Mouse (Mus musculus): ENCODE measurements around the gene Sdf2l1.

DNA sequence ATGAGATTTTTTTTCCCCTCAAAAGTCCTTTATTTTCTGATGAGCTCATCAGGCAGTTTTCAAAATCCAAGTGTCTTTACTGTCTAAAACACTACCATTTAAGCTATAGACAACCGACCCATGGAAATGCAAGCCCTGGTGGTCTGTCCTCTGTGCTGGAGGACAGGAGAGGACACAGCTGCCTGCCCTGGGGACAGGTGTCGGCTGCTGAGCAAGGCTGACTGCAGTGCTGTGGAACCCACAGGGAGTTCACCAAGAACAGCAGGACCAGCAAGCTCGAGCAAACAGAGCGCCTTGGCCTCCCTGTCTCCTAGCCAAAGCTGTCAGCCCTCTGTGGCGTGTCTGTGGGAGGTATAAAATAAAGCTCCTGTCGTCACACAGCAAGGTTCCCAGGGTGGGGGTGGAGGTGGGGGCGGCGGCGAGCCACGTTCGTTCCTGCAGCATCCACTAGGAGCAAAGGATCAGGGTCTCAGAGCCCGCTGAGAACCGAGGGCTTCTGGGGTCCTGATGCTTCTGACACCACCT lies 45.5 kb downstream of the Sdf2l1 start:
- TF ChIP-seq POLR2AphosphoS2 (IDR thresholded peaks at IDR 0.05; ENCODE audit: low read length) (no peak), ZNF384 (IDR thresholded peaks at IDR 0.05; ENCODE audit: low read depth, low read length) (no peak), CTCF (IDR thresholded peaks at IDR 0.05 in 2 of 3, conservative IDR thresholded peaks at IDR 0.05 in 1 of 3; ENCODE audit: control insufficient read depth in 1 of 3, insufficient read depth in 1 of 3, low read depth in 2 of 3, low read length in 3 of 3, poor library complexity in 1 of 3, severe bottlenecking in 1 of 3) (no peak), NELFE (IDR thresholded peaks at IDR 0.05; ENCODE audit: low read depth, low read length) (no peak), E2F4 (IDR thresholded peaks at IDR 0.05; ENCODE audit: borderline replicate concordance, low read depth, low read length) (no peak), HCFC1 (IDR thresholded peaks at IDR 0.05; ENCODE audit: low read depth, low read length) (no peak), TBP (IDR thresholded peaks at IDR 0.05; ENCODE audit: low read depth, low read length) (no peak)
